Mouse (Mus musculus) G1E (cell line): Measurements from ENCODE around the gene Adora3. TPM values are rescaled to one million over a fixed set of nuclear protein-coding genes. Genes with fewer than 3 reads are reported as not detected.
A peak's percentile ranks its signal among the peaks of the same experiment; 100 is the strongest.

Source experiments
- ATAC-seq: 2 replicates; pipeline ENCODE4 v1.8.0; 2016; ENCODE audit warnings: mild to moderate bottlenecking; ENCODE audit not compliant: insufficient number of reproducible peaks, poor library complexity, low FRiP score, severe bottlenecking; ENCODE audit errors: extremely low read depth
- DNase-seq: peaks from one replicate; pipeline ENCODE4 v3.0.0; 2012; ENCODE audit warnings: low spot score
- H3K27me3 ChIP-seq: 2 replicates; pipeline ENCODE4 v1.6.1; 2012; ENCODE audit warnings: mild to moderate bottlenecking, low read length, inconsistent platforms; ENCODE audit not compliant: insufficient read depth
- H3K36me3 ChIP-seq: replicated peaks from 2 replicates; pipeline ENCODE3; 2012; ENCODE audit warnings: mild to moderate bottlenecking, inconsistent platforms
- H3K4me1 ChIP-seq: 2 replicates; pipeline ENCODE4 v1.6.1; 2012; ENCODE audit warnings: low read depth, low read length, inconsistent platforms, mixed read lengths; ENCODE audit not compliant: insufficient read depth
- H3K4me3 ChIP-seq: 2 replicates; pipeline ENCODE4 v1.5.1; 2012; ENCODE audit warnings: low read depth, mild to moderate bottlenecking, inconsistent platforms, low read length, moderate library complexity, mixed read lengths
- H3K9me3 ChIP-seq: replicated peaks from 2 replicates; pipeline ENCODE4 v1.6.1; 2012; ENCODE audit warnings: inconsistent platforms
- CTCF ChIP-seq: IDR thresholded peaks from 2 replicates; pipeline ENCODE4 v1.5.1; 2012; ENCODE audit warnings: low read depth, low read length, inconsistent platforms, mixed read lengths
- GATA1 ChIP-seq: IDR thresholded peaks from 2 replicates; pipeline ENCODE4 v1.6.1; 2012; ENCODE audit warnings: borderline replicate concordance, low read length, inconsistent platforms, mixed read lengths
- GATA2 ChIP-seq: IDR thresholded peaks from 2 replicates; pipeline ENCODE4 v1.6.1; 2012; ENCODE audit warnings: low read depth, low read length, inconsistent platforms, borderline replicate concordance
- POLR2AphosphoS5 ChIP-seq: IDR thresholded peaks from 2 replicates; pipeline ENCODE4 v1.6.1; 2012; ENCODE audit warnings: low read depth, low read length, inconsistent platforms; ENCODE audit not compliant: insufficient replicate concordance
- TAL1 ChIP-seq: conservative IDR thresholded peaks from 2 replicates; pipeline ENCODE4 v1.6.1; 2012; ENCODE audit warnings: low read depth, low read length, inconsistent platforms, mixed read lengths
- polyA plus RNA-seq: library from polyadenylated mRNA; stranded (reverse); fragments of >175 nt; gene quantifications from 2 replicates; pipeline ENCODE4 v1.2.3, GENCODE M21; 2012
- total RNA-seq, 2 experiments: library from RNA; stranded (forward) in 1 of 2; stranded (reverse) in 1 of 2; fragments of 200-1000 nt in 1 of 2; fragments of >200 nt in 1 of 2; fragmentation: Nextera tagmentation in 1 of 2; gene quantifications; 2 replicates each; pipeline ENCODE4 v1.2.3; 2014 to 2017

Adora3 gene
- total and polyA plus RNA-seq, 3 experiments, result 17.4 TPM; not detected in 2

DNA sequence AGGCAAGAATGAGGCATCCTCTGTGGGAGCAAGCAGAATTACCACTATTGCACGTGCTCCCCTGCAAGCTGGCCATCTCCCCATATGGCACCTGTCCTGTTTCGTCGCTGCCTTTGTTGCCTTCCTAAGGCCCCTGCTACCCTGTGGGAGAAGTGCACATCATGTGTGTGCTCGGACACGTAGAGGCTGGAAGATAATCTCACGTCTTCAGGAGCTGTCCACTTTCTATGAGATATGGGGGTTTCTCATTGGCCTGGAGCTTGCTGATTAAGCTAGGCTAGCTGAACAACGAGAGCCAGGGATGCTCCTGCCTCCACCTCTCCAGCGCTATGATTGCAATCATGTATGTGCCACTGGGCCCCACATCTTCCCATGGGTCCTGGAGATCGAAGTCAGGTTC lies 54.0 kb downstream of the Adora3 start:
- no peak for DNase-seq
- peaks cover 42% of the 10 kb centered on the region for H3K36me3 ChIP-seq
- TF ChIP-seq POLR2AphosphoS5 (no peak), CTCF (no peak), GATA1 (no peak), TAL1 (no peak), GATA2 (no peak)
- peaks cover 72% of the 10 kb centered on the region for H3K4me1 ChIP-seq
- no peaks in the 10 kb centered on the region for H3K27me3 ChIP-seq
- no peaks in the 10 kb centered on the region for H3K9me3 ChIP-seq
- ATAC-seq, result peak; percentile 30
- peak overlapping the region; percentile 2; the same call in 1 of the 2 replicates for H3K4me3 ChIP-seq

DNA sequence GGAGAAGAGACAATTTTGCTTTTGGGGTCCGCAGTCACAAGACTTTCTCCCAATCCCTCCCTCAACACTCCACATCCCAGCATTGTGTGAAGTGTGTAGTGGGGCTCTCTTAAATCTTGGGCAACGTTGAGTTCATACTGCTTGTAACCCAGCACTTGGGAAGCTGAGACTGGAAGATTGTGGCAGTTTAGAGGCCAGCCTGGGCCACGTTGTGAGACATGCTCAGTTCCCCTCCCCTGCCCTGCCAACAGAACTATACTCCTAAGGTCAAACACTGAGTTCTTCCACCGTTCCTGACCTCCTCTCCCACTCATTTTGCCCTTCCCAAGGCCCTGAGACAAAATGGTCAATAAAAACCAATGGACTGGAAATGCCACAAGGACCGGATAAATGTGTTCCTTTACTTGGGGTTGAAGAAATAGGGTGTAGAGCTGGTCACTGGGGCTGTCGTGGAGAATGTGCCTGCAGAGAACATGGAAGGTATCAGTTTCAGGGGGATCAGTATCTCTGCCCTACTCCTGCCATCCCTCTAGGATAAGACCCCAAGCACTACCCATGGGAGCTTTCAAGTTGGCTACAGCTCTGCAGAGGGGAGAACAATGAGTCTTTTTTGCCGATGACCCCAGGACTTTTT lies 57.0 kb downstream of the Adora3 start:
- ATAC-seq, result no peak
- H3K4me1 ChIP-seq, result peaks cover 74% of the 10 kb centered on the region
- no peak overlapping the region for H3K4me3 ChIP-seq
- DNase-seq, result no peak
- no peaks in the 10 kb centered on the region for H3K9me3 ChIP-seq
- TF ChIP-seq GATA1, result no peak
- no peak for TF ChIP-seq GATA2
- TF ChIP-seq CTCF, result no peak
- no peak for TF ChIP-seq TAL1
- TF ChIP-seq POLR2AphosphoS5, result no peak
- peaks cover 48% of the 10 kb centered on the region for H3K36me3 ChIP-seq
- H3K27me3 ChIP-seq, result no peaks in the 10 kb centered on the region

DNA sequence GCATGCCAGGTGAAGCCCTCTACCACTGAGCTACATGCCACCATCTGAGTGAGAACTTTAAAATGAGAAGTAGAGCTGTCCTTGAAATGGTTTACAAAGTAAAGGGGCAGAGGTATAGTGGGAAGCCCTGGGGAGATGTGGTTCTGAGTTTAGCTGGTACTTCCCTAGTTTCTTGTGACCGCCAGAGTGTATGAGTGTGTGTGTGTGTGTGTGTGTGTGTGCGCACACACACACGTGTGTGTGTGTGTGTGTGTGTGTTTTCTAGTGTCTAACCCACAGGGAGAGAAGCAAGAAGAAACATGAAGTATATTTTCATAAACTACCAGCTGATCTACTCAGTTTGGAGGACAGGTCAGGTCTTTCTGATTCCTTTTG lies 57.5 kb downstream of the Adora3 start:
- DNase-seq, result no peak
- Histone ChIP-seq H3K27me3 (no peaks in the 10 kb centered on the region), H3K9me3 (no peaks in the 10 kb centered on the region), H3K4me3 (no peak overlapping the region), H3K36me3 (peaks cover 48% of the 10 kb centered on the region), H3K4me1 (peaks cover 73% of the 10 kb centered on the region)
- ATAC-seq, result no peak
- TF ChIP-seq CTCF (no peak), GATA2 (no peak), TAL1 (no peak), GATA1 (no peak), POLR2AphosphoS5 (no peak)

DNA sequence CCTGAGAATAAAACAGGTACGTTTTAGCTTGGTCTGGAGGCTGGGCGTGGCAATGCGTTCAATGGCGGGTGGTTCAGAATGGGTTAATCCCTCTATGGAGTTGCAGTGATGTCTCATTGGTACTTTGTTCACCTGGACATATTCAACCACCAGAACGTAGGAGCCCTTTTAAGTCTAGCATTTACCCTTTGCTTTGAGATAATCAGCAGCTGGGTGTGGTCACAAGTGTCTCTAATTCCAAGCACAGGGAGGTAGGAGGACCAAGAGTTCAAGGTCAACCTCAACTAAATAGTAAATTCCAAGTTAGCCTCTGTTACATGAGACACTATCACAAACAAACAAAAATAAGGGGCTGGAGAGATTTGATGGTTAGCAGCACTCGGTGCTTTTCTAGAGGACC lies 58.1 kb downstream of the Adora3 start:
- TF ChIP-seq CTCF (no peak), TAL1 (no peak), POLR2AphosphoS5 (no peak), GATA2 (no peak), GATA1 (no peak)
- DNase-seq (no peak), ATAC-seq (no peak)
- H3K27me3 ChIP-seq, result no peaks in the 10 kb centered on the region
- H3K4me1 ChIP-seq, result peaks cover 72% of the 10 kb centered on the region
- H3K9me3 ChIP-seq, result no peaks in the 10 kb centered on the region
- H3K4me3 ChIP-seq, result no peak overlapping the region
- H3K36me3 ChIP-seq, result peaks cover 48% of the 10 kb centered on the region

DNA sequence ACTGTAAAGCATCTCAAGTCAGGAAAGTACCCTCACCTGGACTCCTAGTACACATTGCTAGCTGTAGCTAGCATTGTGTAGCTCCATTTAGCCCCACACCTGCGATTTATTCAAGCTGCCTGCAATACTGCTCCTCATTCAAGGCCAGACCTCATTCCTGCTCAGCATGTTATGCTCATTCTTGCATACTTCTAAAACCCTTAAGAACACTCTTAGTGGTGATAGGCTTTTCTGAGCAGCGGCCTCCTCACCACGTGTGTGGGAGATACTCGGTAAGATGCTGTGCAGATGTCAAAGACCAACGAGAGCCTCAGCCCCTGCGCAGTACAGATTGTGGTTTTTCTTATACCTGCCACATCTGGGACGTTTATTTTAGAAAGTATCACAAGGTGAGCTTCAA lies 59.2 kb downstream of the Adora3 start:
- no peak for ATAC-seq
- no peaks in the 10 kb centered on the region for H3K9me3 ChIP-seq
- no peak for DNase-seq
- TF ChIP-seq TAL1, result no peak
- no peak for TF ChIP-seq GATA1
- TF ChIP-seq GATA2, result no peak
- no peak for TF ChIP-seq CTCF
- no peak for TF ChIP-seq POLR2AphosphoS5
- no peaks in the 10 kb centered on the region for H3K27me3 ChIP-seq
- H3K36me3 ChIP-seq, result peaks cover 48% of the 10 kb centered on the region
- peaks cover 63% of the 10 kb centered on the region for H3K4me1 ChIP-seq
- no peak overlapping the region for H3K4me3 ChIP-seq

DNA sequence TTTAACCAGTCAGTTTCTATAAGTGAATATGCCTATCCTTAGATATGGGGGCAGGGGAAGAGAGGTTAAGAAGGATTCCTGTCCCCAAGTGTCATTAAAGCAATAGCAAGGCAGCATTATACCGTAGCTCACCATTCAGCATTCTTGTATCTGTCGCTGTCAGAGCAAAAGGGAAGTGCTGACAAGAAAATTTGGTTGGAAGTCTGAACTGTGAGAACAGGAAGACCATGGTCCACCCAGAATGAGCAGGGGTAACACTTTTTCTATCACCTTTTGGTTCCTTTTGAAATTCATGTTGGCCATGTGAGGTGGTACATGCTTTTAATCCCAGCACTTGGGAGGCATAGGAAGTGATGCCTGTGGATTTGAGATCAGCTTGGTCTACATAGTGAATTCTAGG lies 60.4 kb downstream of the Adora3 start:
- H3K4me1 ChIP-seq, result peaks cover 53% of the 10 kb centered on the region
- H3K4me3 ChIP-seq, result no peak overlapping the region
- no peak for ATAC-seq
- DNase-seq, result no peak
- H3K27me3 ChIP-seq, result no peaks in the 10 kb centered on the region
- H3K9me3 ChIP-seq, result no peaks in the 10 kb centered on the region
- TF ChIP-seq GATA1, result no peak
- TF ChIP-seq CTCF, result no peak
- no peak for TF ChIP-seq POLR2AphosphoS5
- no peak for TF ChIP-seq GATA2
- no peak for TF ChIP-seq TAL1
- H3K36me3 ChIP-seq, result peaks cover 43% of the 10 kb centered on the region
